Mouse (Mus musculus): ENCODE results near the gene Galntl5.
"Not testable (repeated sequence)": the region's sequence is repeated elsewhere in the genome, so short reads cannot be mapped to it uniquely, and the experiment has no call there.

The Galntl5 gene

GRCm38 (mm10) chr5:25190521-25190920, 9.3 kb downstream of the Galntl5 start:
- DNase-seq (ENCODE audit: low read depth, low spot score): no peak

GRCm38 (mm10) chr5:25211872-25212271, 30.6 kb downstream of the Galntl5 start:
- DNase-seq (ENCODE audit: low read depth, low spot score): no peak

GRCm38 (mm10) chr5:25213216-25213615, 32.0 kb downstream of the Galntl5 start:
- not testable (repeated sequence) for DNase-seq (ENCODE audit: low read depth, low spot score)

GRCm38 (mm10) chr5:25215006-25215405, 33.7 kb downstream of the Galntl5 start:
- no peak for DNase-seq (ENCODE audit: low read depth, low spot score)

GRCm38 (mm10) chr5:25221604-25222003, 40.3 kb downstream of the Galntl5 start, which contains the start of gene Galnt11:
Gene Galnt11, plus strand, starts transcription at chr5:25221904.
- DNase-seq (ENCODE audit: low read depth, low spot score): no peak

- DNase-seq (ENCODE audit: low read depth, low spot score): peak; percentile 92
Observed at GRCm38 (mm10) chr5:25222752-25223702, 41.8 kb downstream of the Galntl5 start, which contains the start of gene E130116L18Rik. Gene E130116L18Rik, minus strand, starts transcription at chr5:25223153.

- DNase-seq (ENCODE audit: low read depth, low spot score): not testable (repeated sequence)
Observed at GRCm38 (mm10) chr5:25224377-25224776, 43.1 kb downstream of the Galntl5 start.

GRCm38 (mm10) chr5:25243101-25243500, 61.8 kb downstream of the Galntl5 start:
- no peak for DNase-seq (ENCODE audit: low read depth, low spot score)

GRCm38 (mm10) chr5:25245806-25246472, 64.7 kb downstream of the Galntl5 start:
- no peak for DNase-seq (ENCODE audit: low read depth, low spot score)

- DNase-seq (ENCODE audit: low read depth, low spot score): no peak
Observed at GRCm38 (mm10) chr5:25246473-25246865, 65.2 kb downstream of the Galntl5 start.

- no peak for DNase-seq (ENCODE audit: low read depth, low spot score)
Observed at GRCm38 (mm10) chr5:25247036-25247435, 65.8 kb downstream of the Galntl5 start.

- DNase-seq (ENCODE audit: low read depth, low spot score): no peak
Observed at GRCm38 (mm10) chr5:25252423-25252822, 71.2 kb downstream of the Galntl5 start.

- DNase-seq (ENCODE audit: low read depth, low spot score): no peak
Observed at GRCm38 (mm10) chr5:25252825-25253544, 71.7 kb downstream of the Galntl5 start.

GRCm38 (mm10) chr5:25254491-25254890, 73.2 kb downstream of the Galntl5 start:
- no peak for DNase-seq (ENCODE audit: low read depth, low spot score)

- DNase-seq (ENCODE audit: low read depth, low spot score): no peak
Observed at GRCm38 (mm10) chr5:25256686-25257085, 75.4 kb downstream of the Galntl5 start.

- no peak for DNase-seq (ENCODE audit: low read depth, low spot score)
Observed at GRCm38 (mm10) chr5:25261452-25261851, 80.2 kb downstream of the Galntl5 start.

- DNase-seq (ENCODE audit: low read depth, low spot score): no peak
Observed at GRCm38 (mm10) chr5:25262266-25262665, 81.0 kb downstream of the Galntl5 start.

GRCm38 (mm10) chr5:25268258-25268888, 87.1 kb downstream of the Galntl5 start:
- no peak for DNase-seq (ENCODE audit: low read depth, low spot score)
